Mouse (Mus musculus) spleen, adult 2 months (tissue): Measurements from ENCODE around the gene Megf6. TPM values are rescaled to one million over a fixed set of nuclear protein-coding genes. Genes with fewer than 3 reads are reported as not detected.

ENCODE experiments used
- DNase-seq, 2 experiments: peaks; one replicate each; pipeline versions ENCODE4 v3.0.0 to v3.0.0-alpha.2; 2012 to 2021; ENCODE audit warnings: low spot score in 2 of 2, low read depth in 1 of 2
- H3K27ac ChIP-seq: fragments of 200-500 bp; 2 replicates; pipeline ENCODE4 v1.5.1; 2012; ENCODE audit warnings: low read length, inconsistent platforms; ENCODE audit not compliant: insufficient read depth
- H3K27me3 ChIP-seq: fragments of 200-500 bp; 2 replicates; pipeline ENCODE4 v1.6.1; 2012; ENCODE audit warnings: mild to moderate bottlenecking, moderate library complexity, low read length, inconsistent platforms; ENCODE audit not compliant: control insufficient read depth, insufficient read depth
- H3K36me3 ChIP-seq: fragments of 200-500 bp; 2 replicates; pipeline ENCODE4 v1.6.1; 2012; ENCODE audit warnings: mild to moderate bottlenecking, low read length, inconsistent platforms; ENCODE audit not compliant: control insufficient read depth, insufficient read depth
- H3K4me1 ChIP-seq: fragments of 200-500 bp; 2 replicates; pipeline ENCODE4 v1.6.1; 2011; ENCODE audit warnings: inconsistent platforms; ENCODE audit not compliant: control insufficient read depth, insufficient read depth, insufficient read length
- H3K4me3 ChIP-seq: fragments of 200-500 bp; 2 replicates; pipeline ENCODE4 v1.5.1; 2011; ENCODE audit warnings: mild to moderate bottlenecking, inconsistent platforms; ENCODE audit not compliant: insufficient read depth, insufficient read length; ENCODE audit errors: extremely low read depth
- CTCF ChIP-seq: fragments of 200-500 bp; IDR thresholded peaks from 2 replicates; pipeline ENCODE4 v1.5.1; 2011; ENCODE audit warnings: mild to moderate bottlenecking, inconsistent platforms; ENCODE audit not compliant: insufficient read depth, insufficient read length, insufficient replicate concordance; ENCODE audit errors: extremely low read depth
- POLR2A ChIP-seq: fragments of 200-500 bp; IDR thresholded peaks from 2 replicates; pipeline ENCODE4 v1.6.1; 2011; ENCODE audit warnings: low read depth, low read length, inconsistent platforms
- WGBS: fragments of 180-500 bp; shearing (Covaris S2); methylation state at CpG from one replicate; pipeline ENCODE4 v1.1.7; 2018; 5-methylcytosine and 5-hydroxymethylcytosine counted together
- polyA plus RNA-seq: library from polyadenylated mRNA; depleted of rRNA; stranded (reverse); fragments of >200 nt; gene quantifications from 2 replicates; pipeline ENCODE4 v1.2.3, GENCODE M21; 2012

Megf6 gene
- polyA plus RNA-seq, 1 experiment: 7.4 TPM

DNA sequence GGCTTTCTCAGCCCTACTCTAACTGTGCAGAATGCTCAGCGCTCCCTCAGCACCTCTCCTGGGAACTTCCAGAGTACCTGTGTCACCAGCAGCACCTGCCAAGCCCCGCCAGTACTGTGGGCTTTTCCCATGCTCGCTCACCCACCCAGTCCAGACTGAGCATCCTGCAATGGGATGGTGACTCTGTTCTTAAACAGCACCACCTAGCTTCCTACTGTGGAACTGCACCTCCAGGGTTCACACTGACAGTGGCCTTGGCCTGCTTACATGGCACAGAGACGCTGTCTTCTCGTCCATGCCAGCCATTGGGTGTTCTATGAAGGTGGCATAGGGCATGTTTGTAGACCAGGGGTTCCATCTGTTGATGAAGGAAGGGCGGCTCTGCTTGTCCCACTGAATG lies 11.5 kb upstream of the Megf6 start:
- Histone ChIP-seq H3K36me3 (peaks cover 17% of the 10 kb centered on the region), H3K27me3 (no peaks in the 10 kb centered on the region), H3K4me1 (peaks cover 13% of the 10 kb centered on the region; the same call in 1 of the 2 replicates), H3K4me3 (no peak overlapping the region), H3K27ac (no peak overlapping the region)
- TF ChIP-seq CTCF (peak; percentile 90; the same call in 1 of the 2 replicates), POLR2A (no peak)
- DNase-seq: peak; percentile 66 to 85
- WGBS: 26% methylated on average over 6 of the region's 6 CpGs

DNA sequence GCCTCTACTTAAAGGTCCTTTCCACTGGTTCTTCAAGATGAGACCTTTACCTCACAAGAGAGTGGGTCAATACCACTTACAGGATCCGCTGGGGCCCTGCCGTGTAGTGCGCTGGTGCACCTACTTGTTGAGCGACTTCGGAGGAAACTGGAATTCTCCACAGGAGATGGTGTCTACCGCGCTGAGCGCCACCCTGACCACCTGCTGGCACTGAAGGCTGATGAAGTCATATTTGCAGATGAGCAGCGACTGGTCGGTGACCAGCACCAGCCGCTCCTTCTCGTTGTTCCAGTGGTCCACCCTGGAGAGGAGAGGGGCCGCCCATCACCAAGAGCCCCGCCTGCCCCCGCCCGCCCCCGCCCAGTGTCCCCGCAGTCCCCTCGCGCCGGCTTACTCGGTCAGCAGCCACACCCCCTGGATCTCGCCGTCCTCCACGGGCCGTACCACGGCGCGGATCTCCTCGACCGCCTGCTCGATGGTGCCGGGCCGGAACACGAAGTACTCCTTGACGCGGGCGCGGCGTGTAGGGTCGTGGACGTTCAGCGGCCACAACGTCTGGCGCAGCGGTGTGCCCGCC lies 10.5 kb upstream of the Megf6 start:
- WGBS: 1% methylated on average over 39 of the region's 47 CpGs
- DNase-seq: no peak
- H3K36me3 ChIP-seq: peaks cover 15% of the 10 kb centered on the region
- TF ChIP-seq CTCF (no peak), POLR2A (no peak)
- H3K4me1 ChIP-seq: peaks cover 13% of the 10 kb centered on the region; the same call in 1 of the 2 replicates
- H3K27me3 ChIP-seq: no peaks in the 10 kb centered on the region
- H3K27ac ChIP-seq: peak overlapping the region; percentile 90
- H3K4me3 ChIP-seq: peak overlapping the region; percentile 74

DNA sequence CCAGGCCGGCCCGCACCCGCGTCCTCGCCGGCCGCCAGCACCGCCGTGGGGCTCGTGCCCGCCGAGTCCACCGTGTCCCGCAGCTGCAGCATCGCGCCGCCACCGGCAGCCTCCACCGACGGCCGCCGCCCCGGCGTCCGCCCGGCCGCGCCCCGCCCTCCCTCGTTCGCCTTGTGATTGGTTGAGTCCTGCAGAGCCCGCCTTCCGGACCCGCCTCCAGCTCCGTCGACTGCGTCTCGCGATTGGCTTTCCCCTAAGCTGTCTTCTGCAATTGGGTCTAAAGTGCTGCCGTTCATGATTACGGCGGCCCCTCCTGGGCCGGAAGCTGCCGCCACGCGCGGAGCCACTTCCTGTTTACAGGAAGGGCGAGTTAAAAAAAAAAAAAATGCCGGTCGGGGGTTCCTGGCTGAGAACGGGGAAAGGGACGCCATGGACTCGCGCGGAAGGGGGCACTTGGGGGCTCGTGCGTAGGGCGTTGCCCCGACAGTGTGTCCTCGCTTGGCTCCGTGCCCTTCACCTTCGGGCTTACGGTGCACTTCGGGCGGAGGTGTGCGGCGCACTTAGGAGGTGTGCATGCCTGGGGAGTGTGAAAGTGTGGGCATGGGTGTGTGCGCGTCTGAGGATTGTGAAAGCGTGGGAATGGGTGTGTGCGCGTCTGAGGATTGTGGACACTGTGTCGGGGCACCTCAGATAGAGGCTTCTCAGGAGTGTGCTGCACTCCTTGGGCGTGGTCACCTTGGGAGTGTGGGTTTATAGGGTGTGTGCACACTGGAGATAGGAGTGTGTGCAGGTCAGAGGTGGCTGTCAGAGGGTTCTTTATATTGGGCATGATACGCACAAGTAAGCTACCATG lies 9.8 kb upstream of the Megf6 start, which contains the start of gene Tprgl:
TSS of gene Tprgl (minus strand) at position 129 of the 853 bp plus-strand sequence.
- Histone ChIP-seq H3K4me3 (peak within 1 kb of the TSS; percentile 84), H3K27ac (peak within 1 kb of the TSS; percentile 93), H3K27me3 (no peaks in the 10 kb centered on the region), H3K36me3 (peaks cover 15% of the 10 kb centered on the region), H3K4me1 (peaks cover 13% of the 10 kb centered on the region; the same call in 1 of the 2 replicates)
- WGBS: under 1% methylated on average over 54 of the region's 75 CpGs
- TF ChIP-seq CTCF (no peak), POLR2A (peak; percentile 80)
- DNase-seq: peak; percentile 92 to 96

DNA sequence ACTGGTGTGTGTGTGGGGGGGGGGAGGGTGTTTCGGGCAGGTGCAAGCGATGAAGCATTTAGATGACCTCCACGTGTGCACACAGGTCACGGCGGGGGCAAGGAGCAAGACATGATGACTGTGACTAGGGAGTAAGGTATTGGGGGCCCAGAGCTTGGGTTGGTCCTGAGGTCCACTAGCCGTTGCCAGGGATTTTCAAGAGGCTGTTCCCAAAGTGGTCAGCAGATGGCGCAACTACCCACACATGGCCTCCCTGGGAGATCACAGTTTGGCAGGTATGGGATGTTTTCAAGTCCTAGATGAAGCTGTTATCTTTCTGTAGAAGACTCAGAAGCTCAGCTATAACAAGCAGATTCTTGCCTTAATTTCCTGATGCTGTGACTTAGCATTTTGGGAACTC lies 7.2 kb upstream of the Megf6 start:
- 17% methylated on average over 7 of the region's 7 CpGs for WGBS
- no peaks in the 10 kb centered on the region for H3K27me3 ChIP-seq
- H3K36me3 ChIP-seq: peaks cover 1% of the 10 kb centered on the region; the same call in 1 of the 2 replicates
- no peak overlapping the region for H3K4me3 ChIP-seq
- no peak overlapping the region for H3K27ac ChIP-seq
- H3K4me1 ChIP-seq: peaks cover 10% of the 10 kb centered on the region; the same call in 1 of the 2 replicates
- DNase-seq: peak in 1 of 2 experiments; percentile 64
- TF ChIP-seq CTCF (peak; percentile 77; the same call in 1 of the 2 replicates), POLR2A (no peak)

DNA sequence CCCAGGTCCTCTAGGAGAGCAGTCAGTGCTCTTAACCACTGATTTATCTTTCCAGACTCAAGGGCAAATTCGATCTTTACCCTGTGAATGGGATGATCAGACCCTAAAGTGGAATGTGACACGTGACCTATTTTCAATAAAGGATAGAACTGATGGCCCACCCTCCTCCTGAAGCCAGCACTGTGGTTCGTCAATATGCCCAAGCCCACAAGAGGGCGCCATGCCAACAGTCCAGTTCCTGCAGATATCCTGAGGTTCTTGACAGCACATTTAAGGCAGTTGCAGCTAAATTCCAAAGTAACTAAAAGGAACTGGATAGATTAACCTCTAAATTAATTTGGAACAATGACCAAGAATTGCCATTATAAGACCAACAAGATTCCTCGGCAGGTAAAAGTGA lies 3.5 kb upstream of the Megf6 start:
- Histone ChIP-seq H3K27ac (no peak overlapping the region), H3K4me3 (no peak overlapping the region), H3K27me3 (peaks cover 13% of the 10 kb centered on the region), H3K4me1 (peaks cover 5% of the 10 kb centered on the region; the same call in 1 of the 2 replicates), H3K36me3 (no peaks in the 10 kb centered on the region)
- 28% methylated on average over 5 of the region's 5 CpGs for WGBS
- peak in 1 of 2 experiments; percentile 39 for DNase-seq
- TF ChIP-seq POLR2A (no peak), CTCF (peak; percentile 36; the same call in 1 of the 2 replicates)

DNA sequence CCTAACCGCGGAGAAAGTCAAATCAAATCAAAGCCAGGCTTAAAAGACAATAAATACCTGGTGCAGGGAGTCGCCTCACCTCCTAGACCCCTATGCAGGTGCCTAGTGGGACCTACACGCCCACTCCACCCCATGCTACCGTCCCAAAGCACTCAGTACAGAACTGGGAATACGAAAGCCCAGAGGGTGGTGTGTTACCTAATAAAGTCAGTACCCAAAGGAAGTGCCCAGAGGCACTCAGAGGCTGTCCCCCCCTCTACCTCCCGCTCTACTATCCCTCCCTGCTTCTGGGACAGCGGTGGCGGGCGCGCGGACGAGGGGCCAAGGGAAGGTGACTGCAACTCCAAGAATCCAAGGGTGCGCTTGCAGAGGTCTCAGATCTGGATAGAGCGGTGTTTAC lies 509 bp upstream of the Megf6 start:
- no peak for TF ChIP-seq CTCF
- Histone ChIP-seq H3K4me3 (no peak overlapping the region), H3K4me1 (peaks cover 5% of the 10 kb centered on the region; the same call in 1 of the 2 replicates), H3K36me3 (no peaks in the 10 kb centered on the region), H3K27ac (no peak overlapping the region), H3K27me3 (peaks cover 13% of the 10 kb centered on the region)
- no peak for DNase-seq
- WGBS: 5% methylated on average over 15 of the region's 15 CpGs
